Mouse (Mus musculus) T-helper 17 cell (primary cell): ENCODE results near the gene Rab28.

Experiments used
- in situ Hi-C, 2 experiments: fragments of 300-600 bp; cut with MboI, MseI; formaldehyde crosslinking; loops; 1 replicate in 1 of 2; 2 replicates in 1 of 2; pipeline ENCODE4 v1.15.1; 2025; ENCODE audit warnings: high pct_unique_total_duplicates in 2 of 2

The Rab28 gene

GRCm38 (mm10) chr5:41636793-41637192 lies 71.2 kb downstream of the Rab28 start:
- in situ Hi-C loops = no loop called here

DNA sequence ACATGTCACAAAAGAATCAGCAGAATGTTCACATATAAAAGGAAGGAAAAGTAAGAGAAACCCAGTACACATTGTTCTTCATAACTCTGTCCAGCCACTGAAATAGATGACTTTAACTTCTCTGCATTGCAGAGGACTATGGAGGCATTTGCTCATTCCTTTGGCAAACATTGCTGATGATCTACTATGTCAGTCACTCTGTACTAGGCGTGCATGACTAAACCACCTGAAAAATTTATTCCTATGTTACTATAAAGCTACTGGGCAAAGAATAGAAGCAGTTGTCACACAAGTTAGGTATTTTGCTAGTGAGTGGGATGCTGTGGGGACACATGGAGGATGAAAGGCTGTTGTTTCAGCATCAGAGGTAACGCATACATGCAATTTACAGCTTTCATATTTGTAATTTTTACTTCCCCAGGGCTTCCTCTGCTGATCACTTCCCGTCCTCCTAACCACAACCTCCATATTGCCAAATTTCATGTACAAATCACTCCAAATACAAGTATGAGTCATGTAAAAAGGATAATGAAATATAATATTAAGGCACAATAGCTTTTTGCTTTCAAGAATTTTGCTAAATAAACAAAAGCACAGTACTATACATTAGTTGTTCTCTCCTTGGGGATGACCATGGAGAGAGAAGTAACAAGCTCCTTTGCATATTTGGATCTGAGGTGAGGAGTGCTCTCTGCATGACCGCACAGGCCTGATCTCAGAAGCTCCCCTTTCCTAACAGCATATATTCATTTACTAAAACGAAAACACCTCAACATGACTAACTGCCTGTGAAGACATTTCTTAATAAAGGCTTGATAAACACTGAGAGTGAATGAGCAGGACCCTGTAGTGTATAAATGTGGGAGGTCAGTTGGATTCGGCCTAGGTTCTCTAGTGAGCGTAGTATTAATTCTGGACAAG lies 80.5 kb downstream of the Rab28 start:
- in situ Hi-C loops = no loop called here

DNA sequence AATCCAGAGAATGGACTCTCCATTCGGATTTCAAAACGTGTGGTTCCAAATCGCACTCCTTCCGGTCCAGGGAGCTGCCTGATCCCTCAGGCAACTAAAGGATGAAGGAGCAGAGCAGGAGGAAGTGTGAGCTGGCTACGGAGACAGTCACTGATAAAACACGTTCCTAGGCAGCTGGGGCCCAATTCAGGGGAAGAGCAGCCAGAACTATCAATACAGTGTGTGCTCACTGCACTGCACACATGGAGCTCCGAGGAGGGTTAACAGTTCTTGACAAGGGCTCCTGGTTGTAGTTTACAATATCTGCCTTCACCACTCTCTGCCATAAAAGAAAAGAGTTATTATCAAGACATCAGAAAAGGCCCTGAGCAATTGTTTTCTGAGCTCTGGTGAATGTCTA lies 82.4 kb downstream of the Rab28 start:
- in situ Hi-C loops = no loop called here

DNA sequence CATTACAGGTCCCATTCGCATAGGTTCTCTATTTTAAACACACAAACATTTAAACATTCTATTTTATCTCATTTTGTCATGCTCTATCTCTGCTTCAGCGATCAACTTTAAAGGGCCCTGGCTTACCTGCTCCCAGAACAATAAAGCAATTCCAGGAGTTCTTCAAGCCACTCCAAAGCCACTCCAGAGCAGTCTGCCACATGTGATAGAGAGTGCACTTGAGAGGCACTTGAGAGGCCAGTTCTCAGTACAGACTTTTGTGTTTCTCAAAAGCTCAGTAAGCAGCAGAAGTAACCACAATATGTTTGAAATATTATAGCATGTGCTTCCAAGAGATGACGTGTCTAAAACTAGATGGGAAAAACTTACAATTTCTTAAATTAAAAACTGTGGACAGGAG lies 86.2 kb downstream of the Rab28 start:
- in situ Hi-C loops = no loop called here

- in situ Hi-C loops = no loop called here
Measured at GRCm38 (mm10) chr5:41618966-41619365, 89.0 kb downstream of the Rab28 start.

DNA sequence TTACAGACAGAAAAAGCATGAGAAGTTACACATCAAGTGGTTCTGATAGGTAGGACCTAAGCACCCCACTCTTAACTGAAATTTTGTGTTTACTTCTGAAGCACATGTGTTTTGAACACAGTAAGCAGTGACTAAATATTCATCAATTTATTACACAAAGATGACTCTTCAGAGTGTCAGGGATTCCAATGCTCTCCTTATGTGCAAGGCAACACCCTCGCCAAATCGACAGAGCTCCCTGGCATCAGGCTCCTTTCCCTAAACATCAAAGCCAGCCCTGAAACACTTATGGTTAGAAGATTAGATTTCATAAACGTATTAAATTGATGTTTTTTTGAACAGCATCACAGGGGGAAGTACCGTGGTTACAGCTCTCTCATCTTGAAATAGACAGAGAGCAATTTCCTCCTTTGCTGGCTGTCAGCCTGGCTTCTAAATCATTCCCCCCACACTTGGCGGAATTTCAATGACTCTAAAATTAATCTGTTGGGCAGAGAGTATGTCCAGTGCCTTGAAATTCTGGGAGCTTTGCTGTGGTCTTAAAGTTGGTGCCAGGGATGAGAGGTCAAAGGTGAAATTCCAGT lies 97.4 kb downstream of the Rab28 start:
- in situ Hi-C loops = no loop called here

DNA sequence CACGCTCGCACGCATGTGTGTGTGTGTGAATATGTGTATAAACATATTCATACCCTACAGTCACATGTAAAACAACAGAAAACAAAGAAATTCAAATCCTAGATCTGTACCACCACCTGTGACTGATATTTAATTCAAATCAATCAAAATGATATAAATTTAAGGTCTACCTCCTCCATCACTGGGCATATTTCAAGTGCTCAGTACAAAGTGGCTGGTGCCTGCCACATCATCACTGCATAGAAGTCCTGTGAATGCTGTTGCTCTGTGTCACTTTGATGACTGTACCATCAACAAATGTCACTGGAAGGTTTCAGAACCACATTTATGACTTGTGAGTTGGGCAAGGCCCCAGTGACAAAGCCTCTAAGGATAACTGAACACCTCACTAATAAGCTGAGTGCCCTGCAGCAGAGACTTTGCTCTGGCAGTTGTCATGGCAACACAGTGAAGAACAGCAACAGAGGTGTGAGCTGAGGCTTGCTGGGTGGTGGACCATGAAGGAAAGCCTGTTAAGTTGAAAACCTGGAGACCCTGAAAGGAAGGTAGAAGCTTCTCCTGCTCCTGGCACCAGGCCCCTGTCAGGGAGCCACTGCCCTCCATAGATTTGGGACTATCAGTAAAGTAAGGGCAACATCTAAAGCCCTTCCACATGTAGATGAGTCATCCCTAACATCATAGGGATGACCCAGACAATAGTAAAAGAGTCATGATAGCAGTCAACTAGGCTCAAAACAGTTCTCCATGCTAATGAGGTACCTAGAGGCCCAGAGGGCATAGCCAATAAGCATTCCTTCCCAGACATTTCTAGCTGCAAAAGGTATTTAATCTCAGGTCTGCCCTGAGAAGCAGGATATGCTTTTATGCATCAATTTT lies 111.5 kb downstream of the Rab28 start:
- in situ Hi-C loops = no loop called here

- in situ Hi-C loops = no loop called here
Measured at GRCm38 (mm10) chr5:41595199-41595598, 112.8 kb downstream of the Rab28 start.

DNA sequence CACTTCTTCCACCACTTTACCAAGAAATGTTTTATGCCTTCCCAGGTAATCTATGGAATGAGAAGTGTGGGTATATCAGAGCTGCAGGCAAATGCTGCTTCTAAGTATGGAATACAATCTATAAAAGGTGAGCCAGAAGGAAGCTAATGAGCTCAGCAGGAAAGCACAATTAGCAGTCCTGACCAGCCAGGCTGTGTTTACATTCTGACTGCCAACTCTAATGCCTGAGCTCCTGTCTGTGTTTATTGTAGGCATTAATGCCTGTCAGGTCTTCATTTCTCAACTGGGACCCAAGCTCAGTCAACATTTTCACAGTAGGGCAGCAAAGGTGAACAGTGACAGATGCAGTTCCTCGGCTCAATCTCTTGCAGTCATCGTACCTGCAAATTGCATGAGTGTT lies 129.9 kb downstream of the Rab28 start:
- in situ Hi-C loops = no loop called here
